Mouse (Mus musculus) embryonic facial prominence, embryonic 13.5 days (tissue): ENCODE results near the gene Cep170b. TPM values are rescaled to one million over a fixed set of nuclear protein-coding genes. Genes with fewer than 3 reads are reported as not detected.

Source experiments
- ATAC-seq: fragments of 200-750 bp; cut with Nextera tagmentation; 2 replicates; pipeline ENCODE4 v1.8.0; 2017; ENCODE audit warnings: low read depth; ENCODE audit not compliant: insufficient number of reproducible peaks, insufficient read depth, low FRiP score, low TSS enrichment
- H3K27ac ChIP-seq: fragments of 300-500 bp; sonication (generic); 2 replicates; pipeline ENCODE4 v1.5.1; 2015; ENCODE audit warnings: moderate library complexity, mild to moderate bottlenecking, inconsistent platforms
- H3K27me3 ChIP-seq: fragments of 300-500 bp; sonication (generic); 2 replicates; pipeline ENCODE4 v1.6.1; 2015; ENCODE audit warnings: mild to moderate bottlenecking, inconsistent platforms
- H3K36me3 ChIP-seq: fragments of 300-500 bp; sonication (generic); 2 replicates; pipeline ENCODE4 v1.6.1; 2015; ENCODE audit warnings: mild to moderate bottlenecking, inconsistent platforms
- H3K4me1 ChIP-seq: fragments of 300-500 bp; sonication (generic); 2 replicates; pipeline ENCODE4 v1.6.1; 2015; ENCODE audit warnings: inconsistent platforms
- H3K4me2 ChIP-seq: fragments of 300-500 bp; sonication (generic); 2 replicates; pipeline ENCODE4 v1.6.1; 2015; ENCODE audit warnings: moderate library complexity, mild to moderate bottlenecking, inconsistent platforms
- H3K4me3 ChIP-seq: fragments of 300-500 bp; sonication (generic); 2 replicates; pipeline ENCODE4 v1.5.1; 2015; ENCODE audit warnings: mild to moderate bottlenecking, inconsistent platforms
- H3K9ac ChIP-seq: fragments of 300-500 bp; sonication (generic); 2 replicates; pipeline ENCODE4 v1.6.1; 2015; ENCODE audit warnings: mild to moderate bottlenecking, inconsistent platforms
- H3K9me3 ChIP-seq: fragments of 300-500 bp; sonication (generic); 2 replicates; pipeline ENCODE4 v1.6.1; 2016; ENCODE audit warnings: inconsistent platforms
- WGBS: fragments of 180-500 bp; shearing (Covaris S2); methylation state at CpG from one replicate; pipeline ENCODE4 v1.1.7; 2015; ENCODE audit warnings: mixed read lengths; 5-methylcytosine and 5-hydroxymethylcytosine counted together
- polyA plus RNA-seq: library from polyadenylated mRNA; unstranded; fragments of >200 nt; fragmentation: Nextera tagmentation; extraction: Ambion mirVana; gene quantifications from 2 replicates; pipeline ENCODE4 v1.2.1, GENCODE M21; 2015

The Cep170b gene
- polyA plus RNA-seq, 1 experiment from 2014 or later: 13.8 TPM

DNA sequence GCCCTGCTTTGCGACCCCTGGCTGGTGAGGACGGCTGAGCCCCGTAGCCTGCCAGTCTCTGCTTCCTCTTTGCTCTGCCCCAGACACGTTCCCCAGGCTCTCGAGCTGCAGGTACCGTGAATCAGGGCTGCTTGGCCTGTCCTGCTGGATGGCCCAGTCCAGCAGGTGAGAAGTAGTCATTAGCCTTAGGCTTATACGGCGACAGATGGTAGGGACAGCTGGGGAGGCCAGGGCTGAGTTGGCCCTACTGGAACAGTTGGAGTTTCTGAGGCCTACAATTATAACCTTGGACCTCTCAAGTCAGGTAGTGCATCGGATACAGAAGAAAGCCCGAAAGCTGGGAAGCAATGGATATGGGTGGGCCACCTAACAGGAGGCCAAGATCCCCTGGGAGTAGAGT is 12.3 kb downstream of the Cep170b start:
- peaks cover 86% of the 10 kb centered on the region for H3K36me3 ChIP-seq
- no peaks in the 10 kb centered on the region for H3K4me1 ChIP-seq
- no peak overlapping the region for H3K27ac ChIP-seq
- ATAC-seq: no peak
- H3K4me3 ChIP-seq: no peak overlapping the region
- no peaks in the 10 kb centered on the region for H3K9me3 ChIP-seq
- H3K4me2 ChIP-seq: no peak overlapping the region
- 83% methylated on average over 10 of the region's 10 CpGs for WGBS
- no peaks in the 10 kb centered on the region for H3K27me3 ChIP-seq
- H3K9ac ChIP-seq: no peak overlapping the region

DNA sequence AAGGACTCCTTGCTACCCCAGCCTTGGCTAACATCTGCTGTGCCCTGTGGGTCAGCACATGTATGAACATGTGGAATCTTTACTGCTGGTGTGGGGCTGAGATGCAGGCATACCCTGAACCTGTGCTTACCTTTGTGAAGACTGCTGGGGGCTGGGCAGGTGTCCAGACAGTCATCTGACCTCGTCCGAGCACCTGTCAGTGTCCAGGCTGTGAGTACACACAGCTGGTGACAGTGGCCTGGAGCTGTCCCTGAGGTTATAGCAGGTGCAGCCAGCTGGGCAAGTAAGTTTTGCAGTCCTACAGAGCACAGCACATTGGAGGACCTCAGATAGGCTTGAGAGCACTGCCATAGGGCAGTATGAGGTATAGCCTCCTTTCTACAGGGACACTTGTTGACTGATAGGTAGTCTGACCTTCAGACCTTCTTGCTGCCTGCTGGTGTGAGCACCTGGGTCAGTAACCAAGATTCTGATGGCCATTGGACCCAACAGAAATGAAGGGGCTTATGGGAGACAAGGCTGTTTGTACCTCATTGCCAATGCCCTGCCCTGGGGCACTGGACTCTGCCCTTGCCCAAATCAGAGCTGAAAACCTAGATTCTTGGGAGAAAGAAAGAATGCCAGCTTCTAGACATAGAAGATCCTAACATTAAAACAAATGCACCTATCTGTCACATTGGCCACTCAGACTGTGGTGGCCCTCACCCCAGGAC is 14.0 kb downstream of the Cep170b start:
- Histone ChIP-seq H3K36me3 (peaks cover 98% of the 10 kb centered on the region), H3K4me3 (no peak overlapping the region), H3K9ac (no peak overlapping the region), H3K27ac (no peak overlapping the region), H3K4me1 (no peaks in the 10 kb centered on the region), H3K9me3 (no peaks in the 10 kb centered on the region), H3K27me3 (no peaks in the 10 kb centered on the region), H3K4me2 (no peak overlapping the region)
- ATAC-seq: no peak
- 69% methylated on average over 2 of the region's 2 CpGs for WGBS

DNA sequence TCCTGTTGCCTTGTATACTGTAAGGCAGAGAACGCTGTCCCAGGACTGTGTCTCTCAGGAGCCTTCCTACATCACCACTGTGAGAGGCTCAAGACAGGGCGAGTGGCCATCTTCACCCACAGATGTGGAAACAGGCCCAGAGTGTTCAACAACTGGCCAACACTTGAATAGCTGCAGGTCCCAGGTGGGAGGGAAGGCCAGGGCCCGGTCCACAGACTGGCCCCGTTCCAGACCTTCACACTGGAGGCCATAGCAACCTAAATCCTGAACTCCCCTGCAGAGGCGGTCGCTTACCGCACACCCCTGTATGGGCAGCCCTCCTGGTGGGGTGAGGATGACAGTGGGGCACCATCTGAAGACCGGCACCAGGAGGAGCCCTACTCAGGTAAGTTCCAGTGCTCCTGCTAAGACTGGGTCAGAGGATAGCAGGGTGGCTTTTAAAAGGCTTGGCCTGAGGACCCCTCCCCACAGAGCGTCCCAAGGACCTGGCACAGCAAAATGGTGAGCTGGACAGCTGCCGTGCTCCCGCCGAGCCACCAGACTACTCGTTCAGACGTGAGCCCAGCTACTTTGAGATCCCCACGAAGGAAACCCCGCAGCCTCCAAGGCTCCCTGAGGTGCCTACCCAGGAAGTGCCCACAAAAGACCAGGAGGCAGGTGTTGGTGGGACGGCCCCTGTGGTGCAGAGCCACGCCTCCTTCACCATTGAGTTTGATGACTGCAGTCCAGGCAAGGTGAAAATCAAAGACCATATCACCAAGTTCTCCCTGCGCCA is 14.8 kb downstream of the Cep170b start:
- Histone ChIP-seq H3K4me1 (no peaks in the 10 kb centered on the region), H3K27me3 (no peaks in the 10 kb centered on the region), H3K4me3 (no peak overlapping the region), H3K4me2 (no peak overlapping the region), H3K9ac (no peak overlapping the region), H3K27ac (no peak overlapping the region), H3K9me3 (no peaks in the 10 kb centered on the region), H3K36me3 (peaks cover 100% of the 10 kb centered on the region)
- no peak for ATAC-seq
- 88% methylated on average over 19 of the region's 19 CpGs for WGBS

DNA sequence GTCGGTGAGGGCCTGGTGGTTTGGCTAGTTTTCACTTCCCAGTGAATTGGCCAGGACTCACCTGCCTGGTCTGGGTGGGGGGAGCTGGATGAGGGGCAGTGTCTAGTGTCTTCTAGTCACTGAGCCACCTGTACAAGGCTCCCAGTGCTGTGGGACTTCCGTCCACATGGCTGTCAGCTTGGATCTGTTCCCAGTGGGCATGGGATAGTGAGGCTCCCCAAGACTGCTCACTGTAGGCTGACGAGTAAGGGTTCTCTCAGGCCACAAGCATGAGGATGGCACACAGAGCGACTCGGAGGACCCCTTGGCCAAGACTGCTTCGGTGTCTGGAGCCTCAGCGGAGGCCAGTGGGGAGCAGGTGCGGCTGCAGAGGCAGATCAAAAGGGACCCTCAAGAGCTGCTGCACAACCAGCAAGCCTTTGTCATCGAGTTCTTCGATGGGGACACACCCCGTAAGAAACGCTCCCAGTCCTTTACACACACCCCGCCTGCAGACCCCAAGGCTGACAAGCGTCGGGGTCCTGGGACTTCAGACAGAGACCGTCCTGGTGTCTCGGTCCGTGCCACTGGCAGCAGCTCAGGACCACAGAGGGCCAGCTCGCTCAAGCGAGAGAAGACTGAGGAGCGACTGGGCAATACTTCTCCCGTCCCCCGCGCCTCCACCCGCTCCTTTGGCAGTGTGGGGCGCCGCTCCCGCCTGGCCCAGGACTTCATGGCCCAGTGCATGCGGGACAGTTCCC is 15.8 kb downstream of the Cep170b start:
- ATAC-seq: no peak
- H3K36me3 ChIP-seq: peaks cover 100% of the 10 kb centered on the region
- no peak overlapping the region for H3K4me3 ChIP-seq
- no peaks in the 10 kb centered on the region for H3K4me1 ChIP-seq
- no peak overlapping the region for H3K9ac ChIP-seq
- H3K27me3 ChIP-seq: no peaks in the 10 kb centered on the region
- no peak overlapping the region for H3K4me2 ChIP-seq
- no peak overlapping the region for H3K27ac ChIP-seq
- WGBS: 92% methylated on average over 29 of the region's 29 CpGs
- no peaks in the 10 kb centered on the region for H3K9me3 ChIP-seq

DNA sequence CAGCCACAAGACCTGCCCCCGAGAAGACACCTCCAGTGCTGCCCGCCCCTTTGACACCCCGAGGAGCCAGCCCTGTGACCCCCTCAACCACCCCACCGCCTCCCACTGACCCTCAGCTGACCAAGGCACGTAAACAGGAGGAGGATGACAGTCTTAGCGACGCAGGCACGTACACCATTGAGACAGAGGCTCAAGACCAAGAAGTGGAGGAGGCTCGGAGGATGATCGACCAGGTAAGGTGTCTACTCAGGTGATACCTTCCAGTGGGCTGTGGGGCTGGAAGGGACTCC is 16.3 kb downstream of the Cep170b start:
- no peak for ATAC-seq
- H3K36me3 ChIP-seq: peaks cover 100% of the 10 kb centered on the region
- no peaks in the 10 kb centered on the region for H3K27me3 ChIP-seq
- no peak overlapping the region for H3K27ac ChIP-seq
- H3K4me1 ChIP-seq: no peaks in the 10 kb centered on the region
- no peaks in the 10 kb centered on the region for H3K9me3 ChIP-seq
- H3K9ac ChIP-seq: no peak overlapping the region
- H3K4me2 ChIP-seq: no peak overlapping the region
- no peak overlapping the region for H3K4me3 ChIP-seq
- 92% methylated on average over 10 of the region's 10 CpGs for WGBS

DNA sequence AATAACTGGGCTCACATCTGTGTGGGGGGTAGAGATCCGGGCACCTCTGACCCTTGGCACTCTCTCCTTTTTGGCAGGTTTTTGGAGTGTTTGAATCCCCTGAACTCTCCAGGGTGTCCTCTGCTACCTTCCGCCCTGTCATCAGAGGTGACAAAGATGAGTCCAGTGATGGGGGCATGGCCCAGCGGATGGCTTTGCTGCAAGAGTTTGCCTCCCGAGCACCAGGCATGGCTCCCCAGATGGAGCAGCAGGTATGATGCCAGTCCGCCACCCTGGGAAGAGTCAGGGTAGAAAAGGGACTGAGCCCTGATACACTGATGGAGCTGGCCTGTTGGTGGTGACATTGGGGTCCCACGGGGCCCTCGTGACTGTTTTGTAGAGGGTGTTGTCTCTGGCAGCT is 16.8 kb downstream of the Cep170b start:
- Histone ChIP-seq H3K4me1 (no peaks in the 10 kb centered on the region), H3K4me3 (no peak overlapping the region), H3K4me2 (no peak overlapping the region), H3K9me3 (no peaks in the 10 kb centered on the region), H3K9ac (no peak overlapping the region), H3K27ac (no peak overlapping the region), H3K36me3 (peaks cover 99% of the 10 kb centered on the region), H3K27me3 (no peaks in the 10 kb centered on the region)
- 91% methylated on average over 7 of the region's 7 CpGs for WGBS
- ATAC-seq: no peak

DNA sequence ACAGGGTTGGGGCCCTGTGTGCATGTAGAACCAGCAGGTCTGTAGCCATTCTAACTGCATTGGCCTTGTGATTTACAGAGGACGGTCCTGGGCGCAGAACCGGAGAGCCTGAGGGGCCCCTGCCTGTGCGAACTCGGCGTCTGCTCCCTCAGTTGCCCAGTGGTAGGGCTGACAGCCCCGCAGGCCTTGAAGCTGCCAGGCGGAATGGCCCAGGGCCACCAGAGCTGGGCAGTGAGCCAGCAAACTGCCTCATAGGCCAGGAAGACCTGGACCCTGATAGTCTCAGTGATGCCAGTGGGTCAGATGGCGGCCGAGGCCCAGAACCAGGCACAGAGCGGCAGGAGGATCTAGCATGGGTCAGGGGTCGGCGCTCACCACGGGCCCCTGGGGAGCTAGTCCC is 17.5 kb downstream of the Cep170b start:
- ATAC-seq: no peak
- H3K4me1 ChIP-seq: peaks cover 4% of the 10 kb centered on the region
- no peaks in the 10 kb centered on the region for H3K9me3 ChIP-seq
- peaks cover 98% of the 10 kb centered on the region for H3K36me3 ChIP-seq
- H3K4me3 ChIP-seq: no peak overlapping the region
- H3K27ac ChIP-seq: no peak overlapping the region
- no peaks in the 10 kb centered on the region for H3K27me3 ChIP-seq
- 0 out of 2 replicates have a peak overlapping the region, but pooled peaks have one; percentile 21 for H3K9ac ChIP-seq
- no peak overlapping the region for H3K4me2 ChIP-seq
- 90% methylated on average over 14 of the region's 14 CpGs for WGBS

DNA sequence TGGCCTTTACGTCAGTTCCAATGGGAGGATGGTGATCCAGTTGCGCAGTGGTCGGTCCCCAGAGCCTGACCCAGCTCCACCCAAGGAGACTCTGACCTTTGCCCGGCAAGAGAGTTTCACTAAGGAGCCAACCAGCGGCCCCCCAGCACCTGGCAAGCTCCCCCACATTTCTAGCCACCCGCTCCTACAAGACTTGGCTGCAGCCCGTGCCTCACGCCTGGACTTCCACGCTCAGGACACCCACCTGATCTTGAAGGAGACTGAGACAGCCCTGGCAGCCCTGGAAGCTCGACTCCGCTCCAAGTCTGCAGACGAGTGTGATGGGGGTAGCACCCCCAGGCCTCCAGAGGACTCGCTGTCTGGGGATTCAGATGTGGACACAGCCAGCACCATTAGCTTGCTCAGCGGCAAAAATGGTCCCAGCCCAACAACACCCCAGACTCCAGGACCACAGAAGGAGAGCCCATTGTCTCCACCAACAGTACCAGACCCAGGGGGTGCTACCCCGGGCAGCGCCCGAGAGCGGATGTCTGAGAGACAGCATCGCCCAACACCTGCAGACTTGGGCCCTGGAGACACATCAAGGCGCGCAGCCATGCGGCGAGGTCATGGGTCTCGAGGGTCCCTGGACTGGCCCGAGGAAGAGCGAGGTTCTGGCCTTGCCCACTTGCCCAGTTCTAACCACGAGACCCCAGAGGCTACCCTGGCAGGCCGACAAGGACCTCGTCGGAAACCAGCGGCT is 18.2 kb downstream of the Cep170b start:
- Histone ChIP-seq H3K27me3 (no peaks in the 10 kb centered on the region), H3K4me3 (no peak overlapping the region), H3K4me2 (no peak overlapping the region), H3K9me3 (no peaks in the 10 kb centered on the region), H3K36me3 (peaks cover 94% of the 10 kb centered on the region), H3K9ac (no peak overlapping the region), H3K27ac (no peak overlapping the region), H3K4me1 (peaks cover 11% of the 10 kb centered on the region)
- ATAC-seq: no peak
- 87% methylated on average over 31 of the region's 31 CpGs for WGBS

DNA sequence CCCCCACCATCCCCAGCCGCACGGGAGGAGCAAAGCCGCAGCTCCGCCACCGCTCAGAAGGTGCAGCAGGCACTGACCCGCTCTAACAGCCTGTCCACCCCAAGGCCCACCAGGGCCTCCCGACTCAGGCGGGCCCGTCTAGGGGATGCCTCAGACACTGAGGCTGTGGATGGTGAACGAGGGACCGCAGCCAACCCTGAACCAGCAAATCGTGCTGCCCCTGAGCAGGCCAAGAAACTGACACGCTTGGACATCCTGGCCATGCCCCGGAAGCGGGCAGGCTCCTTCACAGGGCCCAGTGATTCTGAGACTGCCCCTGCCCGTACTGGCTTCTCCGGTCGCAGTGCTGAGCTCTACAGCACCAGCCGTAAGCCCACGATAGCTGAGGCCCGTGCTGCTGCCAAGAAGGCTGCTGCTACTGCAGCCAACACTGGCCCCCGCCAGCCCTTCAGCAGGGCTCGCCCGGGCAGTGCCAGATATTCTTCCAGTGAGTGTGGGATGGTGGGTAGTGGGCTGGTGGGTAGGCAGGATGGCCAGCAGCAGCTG is 18.8 kb downstream of the Cep170b start:
- no peak for ATAC-seq

DNA sequence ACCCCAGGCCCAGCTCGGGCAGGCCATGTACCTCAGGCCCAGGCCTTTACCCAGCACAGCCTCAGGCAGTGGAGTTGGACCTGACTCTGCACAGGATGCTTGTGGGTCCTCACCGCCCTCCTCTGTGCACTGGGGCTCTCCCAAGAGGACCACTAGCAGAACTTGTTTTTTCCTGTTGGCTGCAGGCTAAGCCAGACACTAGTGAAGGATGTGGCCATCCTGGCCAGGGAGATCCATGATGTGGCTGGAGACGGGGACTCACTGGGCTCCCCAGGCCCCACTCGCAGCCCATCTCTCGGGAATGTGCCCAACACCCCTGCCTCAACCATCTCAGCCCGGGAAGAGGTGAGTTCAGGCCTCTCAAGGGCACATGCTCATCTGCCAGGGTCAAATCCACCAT is 22.5 kb downstream of the Cep170b start:
- Histone ChIP-seq H3K27ac (peak overlapping the region; percentile 69; the same call in 1 of the 2 replicates), H3K27me3 (no peaks in the 10 kb centered on the region), H3K36me3 (peaks cover 75% of the 10 kb centered on the region), H3K9ac (peak overlapping the region; percentile 62), H3K4me1 (peaks cover 24% of the 10 kb centered on the region), H3K9me3 (no peaks in the 10 kb centered on the region), H3K4me2 (no peak overlapping the region; the same call in 1 of the 2 replicates), H3K4me3 (no peak overlapping the region)
- no peak for ATAC-seq
- WGBS: 62% methylated on average over 6 of the region's 6 CpGs

More for the DNA sequence above, 18.8 kb downstream of the Cep170b start:
- no peak overlapping the region for H3K9ac ChIP-seq
- no peak overlapping the region for H3K4me2 ChIP-seq
- peaks cover 15% of the 10 kb centered on the region for H3K4me1 ChIP-seq
- H3K27me3 ChIP-seq: no peaks in the 10 kb centered on the region
- WGBS: 93% methylated on average over 24 of the region's 24 CpGs
- H3K36me3 ChIP-seq: peaks cover 94% of the 10 kb centered on the region
- H3K9me3 ChIP-seq: no peaks in the 10 kb centered on the region
- no peak overlapping the region for H3K4me3 ChIP-seq
- no peak overlapping the region for H3K27ac ChIP-seq
